10 mouse cellular contexts compared by ENCODE assay signal in genomic region chr9:90316300-90316699, GRCm38 (mm10). TPM values are rescaled to one million over a fixed set of nuclear protein-coding genes. Genes with fewer than 3 reads are reported as not detected.
A peak's percentile ranks its signal among the peaks of the same experiment; 100 is the strongest.
DNase-seq lines count a peak whose midpoint lies in the region; ATAC-seq and TF ChIP-seq lines count a peak whose summit lies in the region.
"Had no signal": no experiment of that assay in that cellular context is flagged by ENCODE, and none has a peak within 500 bp of the region (broad histone marks: within the 10 kb centered on the region; RNA-seq: fewer than 3 reads in every experiment).

No protein-coding gene starts in this region.

- H3K4me3 ChIP-seq in left cerebral cortex, adult 2 months: no peak overlapping the region
- H3K4me3 ChIP-seq in forebrain, embryonic 14.5 days (ENCODE audit: low read depth, low read length): no peak overlapping the region
- no peak overlapping the region for H3K4me3 ChIP-seq in midbrain, postnatal 0 days (ENCODE audit: low read depth, low read length)
- H3K4me3 ChIP-seq: embryonic facial prominence, embryonic 13.5 days; heart, embryonic 12.5 days had no signal

- no peaks in the 10 kb centered on the region for H3K36me3 ChIP-seq in forebrain, embryonic 14.5 days (ENCODE audit: control insufficient read depth, insufficient read depth, low read length)
- no peaks in the 10 kb centered on the region for H3K36me3 ChIP-seq in midbrain, postnatal 0 days (ENCODE audit: insufficient read depth, low read length)
- H3K36me3 ChIP-seq: embryonic facial prominence, embryonic 13.5 days; heart, embryonic 12.5 days had no signal

- no peak overlapping the region for H3K4me2 ChIP-seq in forebrain, embryonic 14.5 days (ENCODE audit: low read length)
- no peak overlapping the region for H3K4me2 ChIP-seq in midbrain, postnatal 0 days (ENCODE audit: low read depth, low read length, poor library complexity, severe bottlenecking)
- H3K4me2 ChIP-seq: embryonic facial prominence, embryonic 13.5 days; heart, embryonic 12.5 days had no signal

- H3K27me3 ChIP-seq in forebrain, embryonic 14.5 days (replicated peaks; ENCODE audit: control insufficient read depth, insufficient read depth, low read length): no peaks in the 10 kb centered on the region
- no peaks in the 10 kb centered on the region for H3K27me3 ChIP-seq in midbrain, postnatal 0 days (ENCODE audit: insufficient read depth, low read length)
- H3K27me3 ChIP-seq: embryonic facial prominence, embryonic 13.5 days; heart, embryonic 12.5 days had no signal

- no peak overlapping the region for H3K27ac ChIP-seq in left cerebral cortex, adult 2 months
- no peak overlapping the region for H3K27ac ChIP-seq in forebrain, embryonic 14.5 days (ENCODE audit: low read depth, low read length)
- H3K27ac ChIP-seq in midbrain, postnatal 0 days (ENCODE audit: low read depth, low read length): no peak overlapping the region
- H3K27ac ChIP-seq: embryonic facial prominence, embryonic 13.5 days had no signal

- TF ChIP-seq CTCF in left cerebral cortex, adult 2 months (IDR thresholded peaks at IDR 0.05): peak; percentile 36
- peak; percentile 79 for TF ChIP-seq CTCF in midbrain, postnatal 0 days (IDR thresholded peaks at IDR 0.05)

- intact Hi-C loops in left cerebral cortex, adult 2 months (cut with DNase I): loop anchor here (5.0 kb wide), 1 partner anchor 131 kb away; no protein-coding TSS in a partner anchor

- DNase-seq in left cerebral cortex, adult 2 months (ENCODE audit: extremely low spot score in 1 of 2, low spot score in 2 of 2): no peak
- DNase-seq in left cerebral cortex, adult 11 months (ENCODE audit: low spot score): no peak
- DNase-seq in brain, embryonic 18.5 days (ENCODE audit: low read depth, low spot score): peak; percentile 8
- peak; percentile 66 for DNase-seq in forebrain, embryonic 14.5 days (ENCODE audit: low spot score)
- DNase-seq in midbrain, postnatal 0 days (ENCODE audit: low spot score): peak; percentile 71
- no peak for DNase-seq in MN1 (ENCODE audit: low spot score)
- no peak for DNase-seq in urinary bladder, postnatal 10 days (ENCODE audit: low spot score)
- no peak for DNase-seq in adrenal gland, postnatal 10 days

- H3K9me3 ChIP-seq in forebrain, embryonic 14.5 days (replicated peaks; ENCODE audit: control insufficient read depth, low read length): no peaks in the 10 kb centered on the region
- no peaks in the 10 kb centered on the region for H3K9me3 ChIP-seq in midbrain, postnatal 0 days (ENCODE audit: low read length)
- H3K9me3 ChIP-seq: embryonic facial prominence, embryonic 13.5 days; heart, embryonic 12.5 days had no signal

- no peaks in the 10 kb centered on the region for H3K4me1 ChIP-seq in forebrain, embryonic 14.5 days (ENCODE audit: control insufficient read depth, insufficient read depth, low read length)
- no peaks in the 10 kb centered on the region for H3K4me1 ChIP-seq in midbrain, postnatal 0 days (ENCODE audit: insufficient read depth, low read length)
- H3K4me1 ChIP-seq: embryonic facial prominence, embryonic 13.5 days; heart, embryonic 12.5 days had no signal

- ATAC-seq in forebrain, embryonic 14.5 days: no peak; the same call in 1 of the 2 replicates
- ATAC-seq in midbrain, postnatal 0 days (ENCODE audit: low FRiP score): peak; percentile 68; the same call in 1 of the 2 replicates

- no peak overlapping the region for H3K9ac ChIP-seq in forebrain, embryonic 14.5 days (ENCODE audit: low read length)
- no peak overlapping the region for H3K9ac ChIP-seq in midbrain, postnatal 0 days (replicated peaks; ENCODE audit: low read length, poor library complexity, severe bottlenecking)
- H3K9ac ChIP-seq: embryonic facial prominence, embryonic 13.5 days; heart, embryonic 12.5 days had no signal

- 77% methylated on average over 5 of the region's 5 CpGs for WGBS in forebrain, embryonic 14.5 days
- 60% methylated on average over 5 of the region's 5 CpGs for WGBS in midbrain, postnatal 0 days

RNA-seq across cellular contexts. Expression of gene Tbc1d2b, which starts 45.7 kb away (rescaled TPM):
- 10 to 100 TPM; 14.1 to 14.2 TPM for total RNA-seq in left cerebral cortex, adult 2 months (2021)
- polyA plus RNA-seq in forebrain, embryonic 14.5 days (2014; fragmentation: Nextera tagmentation; extraction: Ambion mirVana): 4.3 and 6.5 TPM in 2 replicates
- total RNA-seq in midbrain, postnatal 0 days (2014; rRNA removed): 17.8 and 21.6 TPM in 2 replicates
- polyA plus RNA-seq in midbrain, postnatal 0 days (2015; fragmentation: Nextera tagmentation; extraction: Ambion mirVana): 3.2 and 3.7 TPM in 2 replicates
- 10 to 100 TPM; 33.0 to 34.9 TPM for total RNA-seq in adrenal gland, postnatal 10 days (2021)

Comparison
In these comparisons a context has a peak if more than half of its experiments do, and no peak if none do; other contexts are left out.
1. DNase-seq: peak in brain, embryonic 18.5 days (single experiment), forebrain, embryonic 14.5 days (single experiment) and midbrain, postnatal 0 days (single experiment); none in left cerebral cortex, adult 2 months (0 of 2), left cerebral cortex, adult 11 months (single experiment), MN1 (single experiment), urinary bladder, postnatal 10 days (single experiment) and adrenal gland, postnatal 10 days (single experiment).